Mouse (Mus musculus) frontal cortex, postnatal 36 days (tissue): ENCODE data around the gene Sema7a.

Experiments used
- DNase-seq, 2 experiments: peaks; one replicate each; pipeline ENCODE4 v3.0.0; 2022; ENCODE audit warnings: low spot score in 2 of 2

Sema7a gene

DNA sequence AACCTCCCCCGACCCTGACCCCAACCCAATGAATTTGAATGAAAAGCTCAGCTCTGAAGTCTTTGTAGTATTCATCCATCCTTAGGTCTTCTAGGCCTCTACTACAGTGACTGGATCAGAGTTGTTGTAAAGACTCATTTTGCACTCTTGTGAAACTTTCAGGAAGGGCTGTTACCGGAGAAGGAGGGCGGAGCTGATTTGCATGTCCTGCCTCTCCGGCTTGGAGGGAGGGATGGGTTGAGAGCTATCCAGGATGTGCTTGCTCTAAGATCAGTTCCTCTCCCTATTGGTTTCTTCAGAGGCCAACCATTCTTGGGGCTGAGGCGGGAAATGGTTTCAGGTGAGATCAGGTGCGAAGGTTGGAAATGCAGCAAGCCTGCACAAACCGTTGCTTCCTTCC is 71.1 kb downstream of the Sema7a start:
- DNase-seq = no peak

DNA sequence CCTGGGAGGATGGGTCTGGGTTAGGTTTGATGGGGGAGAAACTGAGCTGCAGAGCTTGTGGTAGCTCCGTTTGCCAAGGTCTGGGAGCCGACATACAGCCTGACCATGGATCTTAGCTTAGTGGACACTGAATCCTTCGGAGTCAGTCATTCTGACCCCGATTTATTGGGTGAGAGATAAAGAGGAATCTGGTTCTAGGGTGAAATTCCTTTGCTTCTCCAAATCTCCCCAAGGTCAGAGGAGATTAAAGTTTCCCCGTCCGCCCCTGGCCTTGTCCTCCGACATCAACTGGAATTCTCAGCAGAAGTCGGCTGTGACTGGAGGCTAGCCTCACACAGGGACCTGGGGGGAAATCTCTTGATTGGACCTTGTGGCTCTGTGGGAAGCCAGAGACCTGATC is 71.6 kb downstream of the Sema7a start:
- no peak for DNase-seq
